Mouse (Mus musculus) stomach, postnatal 0 days (tissue): ENCODE measurements around the gene Scnn1b.

Source experiments
- CTCF ChIP-seq: IDR thresholded peaks from 2 replicates; pipeline ENCODE4 v1.5.1; 2016; ENCODE audit warnings: antibody characterized with exemption, low read depth, mild to moderate bottlenecking, moderate library complexity
- EP300 ChIP-seq: optimal IDR thresholded peaks from 2 replicates; pipeline ENCODE3; 2016; ENCODE audit warnings: antibody characterized with exemption

DNA sequence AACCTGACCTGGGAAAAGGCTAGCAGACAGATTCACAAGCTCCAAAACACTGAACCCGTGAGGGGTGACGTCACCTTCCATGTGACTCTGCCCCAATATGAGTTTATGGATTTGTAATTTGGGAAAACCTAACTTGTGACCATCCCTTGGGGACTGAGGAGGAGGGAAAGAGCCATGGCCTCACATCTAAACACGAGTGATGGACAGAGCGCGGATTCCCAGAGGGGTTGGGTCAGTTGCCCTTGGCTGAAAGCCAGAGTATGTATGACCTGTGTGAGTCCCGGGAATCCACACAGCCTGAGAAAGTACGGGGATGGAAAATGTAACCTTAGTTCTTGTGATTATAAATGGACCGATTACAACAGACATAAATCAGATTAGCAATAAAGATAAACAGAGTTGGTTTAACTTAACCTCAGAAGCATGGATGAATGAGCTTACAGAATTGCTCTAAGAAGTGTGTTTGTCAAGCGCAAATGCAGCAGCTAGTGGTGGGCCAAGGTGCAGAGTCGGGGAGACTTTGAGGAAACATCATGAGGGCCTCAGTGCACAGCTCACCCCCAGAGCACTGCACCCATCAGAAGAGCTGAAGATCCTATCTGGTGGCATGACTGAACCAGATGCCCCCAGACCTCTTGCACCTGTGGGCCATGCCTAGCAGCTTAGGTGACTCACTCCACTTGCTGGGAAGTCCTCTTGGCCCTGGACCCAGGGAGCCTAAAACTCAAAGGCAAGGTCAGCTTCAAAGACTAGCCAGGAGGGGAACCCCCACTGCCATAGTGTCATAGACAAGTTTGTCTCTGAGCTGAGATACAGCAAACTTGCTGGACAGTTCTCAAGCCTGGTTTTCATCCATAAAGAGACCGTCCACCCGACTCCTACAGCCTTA lies 71.3 kb downstream of the Scnn1b start:
- no peak for TF ChIP-seq CTCF
- TF ChIP-seq EP300, result no peak
